Mouse (Mus musculus) midbrain, embryonic 13.5 days (tissue): ENCODE measurements around the gene Afp. TPM values are rescaled to one million over a fixed set of nuclear protein-coding genes. Genes with fewer than 3 reads are reported as not detected.

Experiments
- ATAC-seq: fragments of 200-750 bp; cut with Nextera tagmentation; 2 replicates; pipeline ENCODE4 v1.8.0; 2017; ENCODE audit warnings: mild to moderate bottlenecking, moderate TSS enrichment, moderate library complexity
- H3K27ac ChIP-seq: fragments of 300-500 bp; sonication (generic); 2 replicates; pipeline ENCODE4 v1.5.1; 2015; ENCODE audit warnings: inconsistent platforms, mild to moderate bottlenecking, moderate library complexity
- H3K27me3 ChIP-seq: fragments of 300-500 bp; sonication (generic); 2 replicates; pipeline ENCODE4 v1.6.1; 2015; ENCODE audit warnings: mild to moderate bottlenecking, inconsistent platforms
- H3K36me3 ChIP-seq: fragments of 300-500 bp; sonication (generic); 2 replicates; pipeline ENCODE4 v1.6.1; 2015; ENCODE audit warnings: mild to moderate bottlenecking, inconsistent platforms
- H3K4me1 ChIP-seq: fragments of 300-500 bp; sonication (generic); replicated peaks from 2 replicates; pipeline ENCODE4 v1.6.1; 2015; ENCODE audit warnings: inconsistent platforms
- H3K4me2 ChIP-seq: fragments of 300-500 bp; sonication (generic); replicated peaks from 2 replicates; pipeline ENCODE4 v1.6.1; 2015; ENCODE audit warnings: moderate library complexity, mild to moderate bottlenecking, inconsistent platforms
- H3K4me3 ChIP-seq: fragments of 300-500 bp; sonication (generic); replicated peaks from 2 replicates; pipeline ENCODE4 v1.5.1; 2015; ENCODE audit warnings: mild to moderate bottlenecking, inconsistent platforms
- H3K9ac ChIP-seq: fragments of 300-500 bp; sonication (generic); replicated peaks from 2 replicates; pipeline ENCODE4 v1.6.1; 2015; ENCODE audit warnings: mild to moderate bottlenecking, inconsistent platforms
- H3K9me3 ChIP-seq: fragments of 300-500 bp; sonication (generic); 2 replicates; pipeline ENCODE4 v1.6.1; 2016; ENCODE audit warnings: mild to moderate bottlenecking, inconsistent platforms
- WGBS: fragments of 180-500 bp; shearing (Covaris S2); methylation state at CpG from one replicate; pipeline ENCODE4 v1.1.7; 2015; 5-methylcytosine and 5-hydroxymethylcytosine counted together
- polyA plus RNA-seq: library from polyadenylated mRNA; unstranded; fragments of >200 nt; fragmentation: Nextera tagmentation; extraction: Ambion mirVana; gene quantifications from 2 replicates; pipeline ENCODE4 v1.2.1, GENCODE M21; 2015

Afp gene
- 0.35 and 1.7 TPM in 2 replicates for polyA plus RNA-seq

DNA sequence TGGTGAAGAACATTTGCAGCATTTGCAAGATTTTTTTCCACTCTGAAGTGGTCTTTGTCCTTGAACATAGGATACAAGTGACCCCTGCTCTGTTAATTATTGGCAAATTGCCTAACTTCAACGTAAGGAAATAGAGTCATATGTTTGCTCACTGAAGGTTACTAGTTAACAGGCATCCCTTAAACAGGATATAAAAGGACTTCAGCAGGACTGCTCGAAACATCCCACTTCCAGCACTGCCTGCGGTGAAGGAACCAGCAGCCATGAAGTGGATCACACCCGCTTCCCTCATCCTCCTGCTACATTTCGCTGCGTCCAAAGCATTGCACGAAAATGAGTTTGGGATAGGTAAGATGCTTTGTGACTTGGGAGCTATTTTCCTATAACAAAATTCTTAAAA lies at the start of gene Afp:
Afp (plus strand) TSS at position 220 of the 400 bp plus-strand sequence.
- Histone ChIP-seq H3K4me3 (no peak within 1 kb of the TSS), H3K4me2 (no peak within 1 kb of the TSS), H3K36me3 (no peaks in the 10 kb centered on the region), H3K4me1 (no peaks in the 10 kb centered on the region), H3K27ac (no peak within 1 kb of the TSS), H3K9ac (no peak within 1 kb of the TSS), H3K27me3 (no peaks in the 10 kb centered on the region), H3K9me3 (no peaks in the 10 kb centered on the region)
- no peak for ATAC-seq
- 88% methylated on average over 7 of the region's 7 CpGs for WGBS

DNA sequence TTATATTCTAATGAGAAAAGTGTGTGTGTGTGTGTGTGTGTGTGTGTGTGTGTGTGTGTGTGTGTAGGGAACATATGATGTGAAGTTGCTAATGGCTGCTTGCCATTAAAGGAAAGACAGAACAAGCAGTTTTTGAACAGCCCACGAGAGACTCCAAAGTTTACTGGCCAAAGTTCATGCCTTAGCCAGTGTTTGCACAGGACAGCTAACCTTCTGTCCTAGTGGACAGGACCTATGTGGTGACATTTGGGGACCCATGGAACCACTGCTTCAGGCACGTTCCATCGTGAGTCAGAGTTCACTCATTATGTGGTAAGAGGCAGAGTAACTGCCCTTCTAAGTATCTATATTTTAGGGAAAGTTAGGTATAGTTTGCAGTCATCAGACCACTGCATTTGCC lies 43.0 kb upstream of the Afp start:
- no peak overlapping the region for H3K27ac ChIP-seq
- no peaks in the 10 kb centered on the region for H3K27me3 ChIP-seq
- H3K36me3 ChIP-seq, result no peaks in the 10 kb centered on the region
- no peak overlapping the region for H3K4me2 ChIP-seq
- 91% methylated on average over 3 of the region's 3 CpGs for WGBS
- H3K4me1 ChIP-seq, result no peaks in the 10 kb centered on the region
- no peaks in the 10 kb centered on the region for H3K9me3 ChIP-seq
- H3K9ac ChIP-seq, result no peak overlapping the region
- ATAC-seq, result no peak
- H3K4me3 ChIP-seq, result no peak overlapping the region

DNA sequence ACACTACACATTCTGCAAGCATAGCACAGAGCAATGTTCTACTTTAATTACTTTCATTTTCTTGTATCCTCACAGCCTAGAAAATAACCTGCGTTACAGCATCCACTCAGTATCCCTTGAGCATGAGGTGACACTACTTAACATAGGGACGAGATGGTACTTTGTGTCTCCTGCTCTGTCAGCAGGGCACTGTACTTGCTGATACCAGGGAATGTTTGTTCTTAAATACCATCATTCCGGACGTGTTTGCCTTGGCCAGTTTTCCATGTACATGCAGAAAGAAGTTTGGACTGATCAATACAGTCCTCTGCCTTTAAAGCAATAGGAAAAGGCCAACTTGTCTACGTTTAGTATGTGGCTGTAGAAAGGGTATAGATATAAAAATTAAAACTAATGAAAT lies 40.6 kb upstream of the Afp start:
- no peak overlapping the region for H3K4me3 ChIP-seq
- H3K4me1 ChIP-seq, result no peaks in the 10 kb centered on the region
- no peak overlapping the region for H3K27ac ChIP-seq
- H3K4me2 ChIP-seq, result no peak overlapping the region
- no peaks in the 10 kb centered on the region for H3K9me3 ChIP-seq
- ATAC-seq, result no peak
- H3K9ac ChIP-seq, result no peak overlapping the region
- H3K27me3 ChIP-seq, result no peaks in the 10 kb centered on the region
- 91% methylated on average over 5 of the region's 5 CpGs for WGBS
- no peaks in the 10 kb centered on the region for H3K36me3 ChIP-seq

DNA sequence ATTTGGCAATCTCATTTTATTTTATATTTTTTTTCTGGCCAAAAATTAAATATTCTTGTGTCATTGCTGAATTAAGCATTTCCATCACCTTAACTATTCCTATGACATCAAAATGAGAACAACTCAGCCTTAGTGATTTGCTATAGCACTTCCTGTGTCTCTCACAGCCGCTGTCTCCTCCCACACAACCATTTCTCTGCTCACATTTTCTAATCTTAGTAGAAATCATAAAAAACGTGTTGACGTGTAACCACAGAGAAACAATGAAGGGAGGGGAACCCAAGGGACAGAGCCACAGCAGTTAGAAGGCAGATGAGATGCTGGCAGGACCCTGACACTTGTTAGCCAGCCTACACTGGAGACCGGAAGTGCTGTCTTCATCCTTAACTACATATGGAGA lies 37.8 kb upstream of the Afp start:
- H3K4me2 ChIP-seq, result no peak overlapping the region
- no peak overlapping the region for H3K4me3 ChIP-seq
- no peak overlapping the region for H3K9ac ChIP-seq
- no peaks in the 10 kb centered on the region for H3K27me3 ChIP-seq
- no peak for ATAC-seq
- no peaks in the 10 kb centered on the region for H3K4me1 ChIP-seq
- H3K27ac ChIP-seq, result no peak overlapping the region
- WGBS, result 83% methylated on average over 4 of the region's 4 CpGs
- no peaks in the 10 kb centered on the region for H3K36me3 ChIP-seq
- no peaks in the 10 kb centered on the region for H3K9me3 ChIP-seq

DNA sequence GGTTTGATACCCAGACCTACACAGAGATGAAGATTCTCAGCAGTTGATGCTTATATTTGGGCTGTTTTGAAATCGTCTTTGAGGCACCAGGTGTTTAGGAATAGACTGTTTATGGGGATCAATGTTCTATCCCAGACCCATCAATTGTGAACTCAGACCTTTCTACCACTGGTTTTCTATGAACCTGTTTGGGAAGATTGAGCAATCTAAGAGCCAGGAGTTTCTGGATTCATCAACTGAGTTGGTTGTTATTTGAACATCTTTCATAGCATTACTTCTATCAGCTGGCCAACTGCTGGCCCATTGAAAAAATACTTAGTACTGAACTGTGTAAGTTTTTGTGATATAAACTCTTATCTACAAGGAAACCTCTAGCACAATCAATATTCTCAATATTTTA lies 33.3 kb upstream of the Afp start:
- H3K27ac ChIP-seq, result no peak overlapping the region
- H3K36me3 ChIP-seq, result no peaks in the 10 kb centered on the region
- H3K27me3 ChIP-seq, result no peaks in the 10 kb centered on the region
- WGBS, result 87% methylated on average over 1 of the region's 1 CpGs
- H3K9ac ChIP-seq, result no peak overlapping the region
- no peak overlapping the region for H3K4me3 ChIP-seq
- no peak for ATAC-seq
- no peak overlapping the region for H3K4me2 ChIP-seq
- H3K4me1 ChIP-seq, result no peaks in the 10 kb centered on the region
- H3K9me3 ChIP-seq, result no peaks in the 10 kb centered on the region

DNA sequence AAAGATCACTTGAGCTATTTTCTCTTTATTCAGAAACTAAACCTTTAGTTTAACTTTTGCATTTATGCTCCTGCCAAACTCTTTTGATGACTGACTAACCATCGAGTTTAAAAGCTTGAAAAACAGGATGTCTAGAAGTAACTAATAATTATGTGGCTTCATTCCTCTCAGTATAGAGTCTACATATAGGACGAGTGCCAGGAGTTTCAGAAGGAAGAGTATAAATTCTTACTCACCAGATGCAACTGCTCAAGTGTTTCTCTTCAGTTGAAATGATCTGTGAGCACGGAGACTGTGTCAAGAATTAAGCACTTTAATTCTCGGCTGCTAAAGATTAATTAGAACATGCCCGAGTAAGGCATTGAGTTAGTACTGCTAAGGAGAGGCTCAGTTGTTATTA lies 31.8 kb upstream of the Afp start:
- H3K4me3 ChIP-seq, result no peak overlapping the region
- H3K4me2 ChIP-seq, result no peak overlapping the region
- H3K27ac ChIP-seq, result no peak overlapping the region
- H3K4me1 ChIP-seq, result no peaks in the 10 kb centered on the region
- 81% methylated on average over 5 of the region's 5 CpGs for WGBS
- no peak for ATAC-seq
- no peaks in the 10 kb centered on the region for H3K36me3 ChIP-seq
- no peak overlapping the region for H3K9ac ChIP-seq
- H3K9me3 ChIP-seq, result no peaks in the 10 kb centered on the region
- no peaks in the 10 kb centered on the region for H3K27me3 ChIP-seq

DNA sequence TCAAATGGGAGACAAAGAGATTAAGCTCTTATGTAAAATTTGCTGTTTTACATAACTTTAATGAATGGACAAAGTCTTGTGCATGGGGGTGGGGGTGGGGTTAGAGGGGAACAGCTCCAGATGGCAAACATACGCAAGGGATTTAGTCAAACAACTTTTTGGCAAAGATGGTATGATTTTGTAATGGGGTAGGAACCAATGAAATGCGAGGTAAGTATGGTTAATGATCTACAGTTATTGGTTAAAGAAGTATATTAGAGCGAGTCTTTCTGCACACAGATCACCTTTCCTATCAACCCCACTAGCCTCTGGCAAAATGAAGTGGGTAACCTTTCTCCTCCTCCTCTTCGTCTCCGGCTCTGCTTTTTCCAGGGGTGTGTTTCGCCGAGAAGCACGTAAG lies 29.9 kb upstream of the Afp start, which contains the start of gene Alb:
Alb (plus strand) TSS at position 279 of the 400 bp plus-strand sequence.
- Histone ChIP-seq H3K4me1 (no peaks in the 10 kb centered on the region), H3K27ac (no peak within 1 kb of the TSS), H3K4me3 (no peak within 1 kb of the TSS), H3K4me2 (no peak within 1 kb of the TSS), H3K9ac (no peak within 1 kb of the TSS), H3K36me3 (no peaks in the 10 kb centered on the region), H3K27me3 (no peaks in the 10 kb centered on the region), H3K9me3 (no peaks in the 10 kb centered on the region)
- ATAC-seq, result no peak
- WGBS, result 92% methylated on average over 8 of the region's 8 CpGs

DNA sequence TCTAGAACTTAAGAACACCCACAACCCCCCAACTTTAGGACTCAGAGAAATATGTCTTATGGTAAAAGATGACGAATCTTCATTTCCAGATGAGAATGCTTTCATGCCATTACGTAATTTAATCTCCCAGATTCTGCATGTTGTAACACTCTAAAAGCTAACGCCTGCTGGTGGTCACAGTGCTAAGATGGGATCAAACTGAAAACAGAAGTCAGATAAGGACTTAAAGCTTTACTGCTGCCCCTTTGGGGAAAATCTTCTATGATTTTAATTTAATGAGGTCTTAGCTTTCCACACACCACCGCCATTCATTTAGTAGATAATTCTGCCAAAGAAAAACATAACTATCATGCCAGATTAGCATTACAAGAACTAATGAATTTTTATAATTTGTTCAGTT lies 23.7 kb upstream of the Afp start:
- H3K27me3 ChIP-seq, result no peaks in the 10 kb centered on the region
- no peak overlapping the region for H3K4me3 ChIP-seq
- no peak overlapping the region for H3K9ac ChIP-seq
- H3K27ac ChIP-seq, result no peak overlapping the region
- no peaks in the 10 kb centered on the region for H3K4me1 ChIP-seq
- no peak for ATAC-seq
- no peaks in the 10 kb centered on the region for H3K9me3 ChIP-seq
- no peaks in the 10 kb centered on the region for H3K36me3 ChIP-seq
- WGBS, result 71% methylated on average over 4 of the region's 4 CpGs
- H3K4me2 ChIP-seq, result no peak overlapping the region

DNA sequence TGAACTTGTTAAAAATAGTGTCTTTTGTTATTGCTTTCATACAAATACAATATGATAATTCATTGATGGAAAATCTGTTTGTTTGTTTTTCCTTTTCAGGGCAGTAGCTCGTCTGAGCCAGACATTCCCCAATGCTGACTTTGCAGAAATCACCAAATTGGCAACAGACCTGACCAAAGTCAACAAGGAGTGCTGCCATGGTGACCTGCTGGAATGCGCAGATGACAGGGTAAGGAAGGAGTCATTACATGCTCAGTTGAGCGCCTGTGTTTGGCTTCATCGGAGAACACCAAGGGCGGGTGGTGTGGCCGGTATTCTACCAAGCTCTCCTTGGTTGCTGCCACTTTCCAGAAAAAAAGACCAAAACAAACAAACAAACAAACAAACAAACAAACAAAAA lies 23.3 kb upstream of the Afp start:
- no peak overlapping the region for H3K4me2 ChIP-seq
- H3K27me3 ChIP-seq, result no peaks in the 10 kb centered on the region
- no peak overlapping the region for H3K4me3 ChIP-seq
- ATAC-seq, result no peak
- no peak overlapping the region for H3K27ac ChIP-seq
- 14% methylated on average over 6 of the region's 6 CpGs for WGBS
- no peaks in the 10 kb centered on the region for H3K36me3 ChIP-seq
- H3K9ac ChIP-seq, result no peak overlapping the region
- H3K4me1 ChIP-seq, result no peaks in the 10 kb centered on the region
- H3K9me3 ChIP-seq, result no peaks in the 10 kb centered on the region

DNA sequence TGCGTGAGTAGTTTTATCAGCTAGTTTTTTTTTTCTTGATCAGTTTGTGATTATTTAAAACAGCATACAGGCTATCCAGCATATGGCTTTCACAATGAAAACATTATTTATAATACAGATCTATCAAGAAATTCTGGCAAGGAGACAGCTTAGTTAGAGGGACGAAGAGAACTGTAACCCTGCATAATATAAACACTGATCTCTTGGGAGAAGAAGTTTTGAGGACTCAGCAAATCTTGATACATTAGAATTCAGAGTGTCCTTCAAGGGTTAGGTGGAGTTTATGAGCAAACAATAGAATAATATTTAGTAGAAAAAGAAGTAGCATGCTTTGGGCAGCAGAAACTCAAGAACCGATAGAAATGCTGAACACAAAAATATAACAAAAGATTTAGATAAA lies 19.7 kb upstream of the Afp start:
- no peak overlapping the region for H3K4me3 ChIP-seq
- 93% methylated on average over 3 of the region's 3 CpGs for WGBS
- H3K9me3 ChIP-seq, result no peaks in the 10 kb centered on the region
- no peaks in the 10 kb centered on the region for H3K27me3 ChIP-seq
- no peak overlapping the region for H3K4me2 ChIP-seq
- no peak overlapping the region for H3K9ac ChIP-seq
- no peaks in the 10 kb centered on the region for H3K4me1 ChIP-seq
- H3K36me3 ChIP-seq, result no peaks in the 10 kb centered on the region
- H3K27ac ChIP-seq, result no peak overlapping the region
- no peak for ATAC-seq

DNA sequence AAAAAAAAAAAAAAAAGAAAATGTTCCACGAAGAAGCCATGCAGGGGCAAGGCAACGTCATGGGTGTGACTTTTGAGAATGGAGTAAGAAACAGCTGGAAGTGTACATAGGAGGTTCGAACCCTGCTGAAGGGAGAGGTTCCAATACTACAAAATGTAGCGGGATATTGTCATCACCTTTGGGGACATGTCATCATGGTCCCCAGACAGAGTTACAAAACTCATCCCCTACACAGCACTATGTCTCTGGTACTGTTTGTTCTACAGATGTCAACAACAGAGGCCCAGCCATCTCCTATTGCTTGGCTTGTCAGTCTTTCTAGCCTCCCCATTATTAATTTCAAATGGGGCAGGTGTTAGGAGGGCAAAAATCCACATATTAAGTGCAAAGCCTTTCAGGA lies 16.6 kb upstream of the Afp start:
- Histone ChIP-seq H3K9me3 (no peaks in the 10 kb centered on the region), H3K4me1 (no peaks in the 10 kb centered on the region), H3K4me2 (no peak overlapping the region), H3K27me3 (no peaks in the 10 kb centered on the region), H3K36me3 (no peaks in the 10 kb centered on the region), H3K27ac (no peak overlapping the region), H3K9ac (no peak overlapping the region), H3K4me3 (no peak overlapping the region)
- WGBS, result 83% methylated on average over 4 of the region's 4 CpGs
- ATAC-seq, result no peak

DNA sequence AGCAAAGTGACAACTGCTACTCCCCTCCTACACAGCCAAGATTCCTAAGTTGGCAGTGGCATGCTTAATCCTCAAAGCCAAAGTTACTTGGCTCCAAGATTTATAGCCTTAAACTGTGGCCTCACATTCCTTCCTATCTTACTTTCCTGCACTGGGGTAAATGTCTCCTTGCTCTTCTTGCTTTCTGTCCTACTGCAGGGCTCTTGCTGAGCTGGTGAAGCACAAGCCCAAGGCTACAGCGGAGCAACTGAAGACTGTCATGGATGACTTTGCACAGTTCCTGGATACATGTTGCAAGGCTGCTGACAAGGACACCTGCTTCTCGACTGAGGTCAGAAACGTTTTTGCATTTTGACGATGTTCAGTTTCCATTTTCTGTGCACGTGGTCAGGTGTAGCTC lies 16.2 kb upstream of the Afp start:
- H3K27ac ChIP-seq, result no peak overlapping the region
- ATAC-seq, result no peak

DNA sequence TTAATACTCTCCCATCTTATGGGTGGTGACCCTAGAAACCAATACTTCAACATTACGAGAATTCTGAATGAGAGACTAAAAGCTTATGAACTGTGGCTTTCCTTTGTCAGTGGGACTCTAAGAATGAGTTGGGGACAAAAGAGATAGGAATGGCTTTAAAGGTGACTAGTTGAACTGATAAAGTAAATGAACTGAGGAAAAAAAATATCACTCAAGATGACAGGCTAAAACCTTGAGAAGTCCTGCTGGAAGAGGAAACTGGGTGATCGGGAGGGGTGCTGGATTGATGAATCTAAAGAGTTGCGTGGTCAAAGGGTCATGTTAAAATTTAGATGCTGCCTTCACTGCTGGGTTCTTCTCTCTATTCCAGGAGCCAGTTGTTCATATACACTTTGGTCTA lies 13.8 kb upstream of the Afp start:
- no peak overlapping the region for H3K27ac ChIP-seq

More for the DNA sequence above, 16.2 kb upstream of the Afp start:
- Histone ChIP-seq H3K27me3 (no peaks in the 10 kb centered on the region), H3K4me1 (no peaks in the 10 kb centered on the region), H3K9me3 (no peaks in the 10 kb centered on the region), H3K36me3 (no peaks in the 10 kb centered on the region), H3K4me3 (no peak overlapping the region), H3K4me2 (no peak overlapping the region), H3K9ac (no peak overlapping the region)
- 90% methylated on average over 5 of the region's 5 CpGs for WGBS

More for the DNA sequence above, 13.8 kb upstream of the Afp start:
- H3K4me2 ChIP-seq, result no peak overlapping the region
- 90% methylated on average over 3 of the region's 3 CpGs for WGBS
- H3K9me3 ChIP-seq, result no peaks in the 10 kb centered on the region
- H3K27me3 ChIP-seq, result no peaks in the 10 kb centered on the region
- no peaks in the 10 kb centered on the region for H3K4me1 ChIP-seq
- H3K4me3 ChIP-seq, result no peak overlapping the region
- no peak for ATAC-seq
- H3K9ac ChIP-seq, result no peak overlapping the region
- H3K36me3 ChIP-seq, result no peaks in the 10 kb centered on the region
